Mouse (Mus musculus) A20 (cell line): ENCODE results near the gene Prex1.

ENCODE experiments used
- DNase-seq: peaks from one replicate; pipeline ENCODE4 v3.0.0-alpha.2; 2011; ENCODE audit warnings: low read depth, low spot score

The Prex1 gene

DNA sequence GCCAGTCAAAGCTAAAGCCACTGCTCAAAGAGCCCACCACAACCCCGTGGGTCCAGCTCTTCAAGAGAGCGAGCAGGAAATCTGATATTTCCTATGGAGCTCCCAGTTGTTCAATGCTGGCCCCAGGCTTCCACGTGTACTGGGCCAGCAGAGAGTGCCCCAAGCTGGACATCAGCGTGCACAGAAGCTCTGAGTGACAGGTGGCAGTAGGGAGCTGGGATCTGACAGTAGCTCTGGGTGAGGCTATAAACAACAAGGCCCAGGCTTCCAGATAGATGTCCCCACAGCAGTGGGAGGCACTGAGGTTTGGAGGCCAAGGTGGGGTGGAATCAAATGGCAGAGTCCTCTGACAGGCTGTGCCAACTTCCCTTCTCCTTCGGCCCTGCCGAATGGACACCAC, 107.6 kb downstream of the Prex1 start:
- DNase-seq = no peak

DNA sequence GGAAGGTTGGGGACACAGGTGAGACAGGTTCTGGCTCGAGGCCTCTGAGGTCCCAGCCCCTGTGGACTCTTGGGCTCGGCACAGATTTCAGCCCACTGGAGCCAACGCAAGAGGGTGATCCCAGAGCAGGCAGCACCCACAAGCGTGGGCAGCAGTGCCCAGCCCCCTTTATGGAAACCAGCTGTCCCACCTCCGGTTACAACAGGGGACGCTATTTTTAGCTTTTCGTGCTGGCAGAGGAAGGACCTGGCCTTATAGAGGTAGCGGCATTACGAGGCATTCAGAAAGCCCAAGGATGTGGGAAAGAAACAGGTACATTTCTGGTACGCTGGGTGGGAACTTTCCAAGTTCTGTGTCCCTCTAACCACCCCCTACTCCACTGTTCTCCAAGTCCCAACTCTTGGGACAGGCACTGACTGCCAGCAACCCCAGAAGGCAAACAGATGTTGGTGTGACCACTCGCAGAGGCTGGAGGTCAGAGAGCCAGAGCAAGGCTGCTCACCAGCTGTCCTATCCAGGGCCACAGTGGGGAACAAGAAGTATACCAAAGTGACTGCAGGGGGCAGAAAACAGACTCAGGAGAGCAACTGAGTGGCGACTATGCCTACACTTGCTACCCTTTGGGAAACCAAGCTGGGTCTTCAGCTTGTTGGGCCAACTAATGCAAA, 108.3 kb downstream of the Prex1 start:
- no peak for DNase-seq

DNA sequence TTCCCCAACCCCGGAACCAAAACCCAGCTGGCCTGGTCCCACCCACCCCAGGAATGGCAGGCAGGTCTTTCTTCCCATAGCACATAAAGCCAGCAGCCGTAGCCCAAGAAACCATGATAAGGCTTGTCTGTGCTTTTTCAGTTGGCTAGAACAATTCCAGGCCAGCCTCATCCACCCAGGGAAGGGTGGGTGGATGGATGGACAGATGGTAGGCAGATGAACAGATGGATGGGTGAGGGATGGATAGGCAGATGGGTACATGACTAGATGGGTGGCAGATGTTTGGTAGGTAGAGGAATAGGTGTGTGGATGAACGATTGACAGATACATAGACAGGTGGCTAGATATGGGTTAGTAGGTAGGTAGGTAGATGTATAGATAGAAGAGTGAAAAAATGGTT, 110.7 kb downstream of the Prex1 start:
- DNase-seq = no peak

DNA sequence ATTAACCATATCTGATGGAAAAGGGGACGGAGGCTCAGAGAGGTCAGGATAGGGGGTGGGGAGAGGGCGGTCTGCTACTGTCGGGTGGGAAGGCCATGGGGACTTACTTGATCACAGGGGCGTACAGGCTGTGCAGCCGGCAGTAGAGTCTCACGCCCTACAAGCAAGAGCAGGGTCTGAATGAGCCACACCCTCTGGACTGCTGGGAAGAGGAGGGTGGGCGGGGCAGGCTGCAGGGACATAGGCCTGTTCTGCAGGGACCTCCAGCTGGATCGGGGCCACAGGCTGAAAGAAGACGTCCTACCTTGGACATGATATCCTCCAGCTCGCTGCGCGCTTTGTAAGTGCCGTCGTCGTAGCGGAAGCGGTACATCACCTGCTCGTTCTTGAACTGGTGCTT, 112.2 kb downstream of the Prex1 start:
- no peak for DNase-seq

DNA sequence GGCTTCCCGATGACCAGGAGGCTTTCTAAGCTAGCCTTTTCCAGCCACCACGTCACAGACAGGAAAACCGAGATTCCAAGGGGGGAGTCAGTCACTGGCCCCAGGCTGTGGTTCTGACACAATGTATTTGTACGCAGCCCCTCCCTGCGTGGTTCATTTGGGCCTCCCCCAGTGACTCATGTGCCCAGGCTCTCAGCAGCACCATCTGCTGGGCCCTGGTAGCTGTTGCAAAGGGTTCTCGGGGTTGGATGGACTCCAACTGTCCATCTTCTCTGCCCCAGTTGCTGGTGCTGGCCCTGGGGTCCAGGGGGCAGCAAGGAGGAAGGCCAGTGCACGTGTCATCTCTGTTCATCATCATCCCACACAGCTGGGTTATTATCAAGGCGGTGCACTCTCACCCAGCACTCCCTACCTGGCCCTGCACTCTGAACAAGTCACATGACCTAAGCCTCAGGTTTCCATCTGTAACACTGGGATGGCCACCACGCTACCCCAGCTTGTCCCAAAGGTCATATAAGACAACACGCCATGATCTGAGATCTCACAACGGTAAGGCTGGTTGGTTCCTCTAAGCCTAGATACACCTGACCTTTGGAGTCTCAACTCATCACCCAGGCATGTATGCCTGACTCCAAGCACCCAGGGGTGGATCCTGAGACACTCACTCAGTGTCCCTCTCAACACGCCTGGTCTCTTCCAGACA, 115.0 kb downstream of the Prex1 start:
- DNase-seq = no peak

DNA sequence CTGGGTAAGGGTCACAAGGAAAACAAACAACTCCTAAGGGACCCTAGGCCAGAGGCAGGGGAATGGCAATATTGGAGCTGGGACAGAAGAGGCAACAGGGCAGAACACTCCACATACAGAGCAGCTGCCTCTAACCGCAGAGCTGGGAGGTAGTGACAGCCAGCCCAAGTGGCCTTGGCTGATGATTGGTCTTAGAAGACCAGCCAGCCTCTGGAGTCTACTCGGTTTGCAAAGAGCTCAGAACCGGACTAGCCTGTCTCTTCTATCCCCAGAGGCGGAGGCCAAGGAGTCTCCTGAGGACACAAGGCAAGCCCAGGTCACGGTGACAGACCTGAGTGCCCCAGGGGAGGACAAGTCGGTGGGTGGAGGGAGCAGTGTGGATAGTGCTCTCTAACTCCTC, 115.9 kb downstream of the Prex1 start:
- no peak for DNase-seq

DNA sequence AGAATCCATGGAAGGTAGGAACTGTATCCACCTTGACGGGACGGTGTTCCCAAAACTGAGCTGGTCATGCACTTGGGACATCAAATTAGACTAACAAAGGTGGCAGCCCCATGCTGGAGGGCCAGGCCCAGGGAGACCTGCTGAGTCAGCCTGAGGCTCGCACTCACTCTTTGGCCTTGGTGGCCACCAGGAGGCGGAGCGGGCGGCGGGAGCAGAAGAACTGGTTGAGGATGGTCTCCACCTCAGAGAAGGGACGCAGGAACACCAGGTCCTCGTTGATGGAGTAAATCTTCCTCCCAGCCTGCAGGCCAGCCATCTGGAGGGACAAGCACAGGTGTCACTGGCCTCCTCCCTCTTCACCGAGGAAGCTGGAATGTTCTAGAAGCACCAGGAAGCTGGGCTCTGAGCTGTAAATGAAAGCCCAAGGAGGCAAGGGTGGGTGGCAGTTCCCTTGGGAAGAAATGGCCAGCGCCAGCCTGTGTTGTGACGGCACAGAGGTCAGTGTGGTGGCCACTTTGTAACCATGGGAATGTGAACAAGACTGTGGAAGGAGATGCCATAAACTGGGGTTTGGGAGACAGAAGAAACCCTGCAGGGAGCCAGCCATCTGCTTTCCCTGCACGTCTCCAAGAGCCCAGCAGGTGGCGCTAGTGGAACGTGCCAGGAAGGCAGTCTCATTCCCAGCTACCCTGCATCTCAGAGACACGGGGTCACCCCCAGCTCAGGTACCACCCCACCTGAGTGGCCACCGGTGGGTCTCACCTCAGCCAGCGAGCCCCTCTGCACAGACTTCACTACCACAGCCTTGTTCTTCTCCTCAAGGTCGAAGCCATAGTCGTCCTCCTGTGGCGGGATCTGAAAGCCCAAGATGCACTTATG, 121.4 kb downstream of the Prex1 start:
- DNase-seq = peak; percentile 59

DNA sequence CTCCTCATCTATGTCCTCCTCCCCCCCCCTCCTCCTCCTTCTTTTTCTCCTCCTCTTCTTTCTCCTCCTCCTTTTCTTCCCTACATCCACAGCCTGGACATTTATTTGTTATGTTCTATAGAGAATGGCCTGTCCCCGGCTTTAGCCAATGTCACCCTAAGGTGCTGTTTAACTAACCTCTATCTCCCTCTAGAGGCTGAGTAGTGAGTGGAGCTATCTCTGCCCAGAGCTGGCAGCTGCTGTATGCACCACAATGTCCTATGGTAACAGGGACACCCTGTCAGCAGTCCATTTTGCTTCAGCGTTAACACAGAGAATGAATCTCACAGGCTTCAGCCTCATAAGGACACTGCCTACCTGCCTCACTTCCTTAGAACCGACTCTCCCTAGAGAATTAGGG, 129.1 kb downstream of the Prex1 start:
- DNase-seq = peak; percentile 18

DNA sequence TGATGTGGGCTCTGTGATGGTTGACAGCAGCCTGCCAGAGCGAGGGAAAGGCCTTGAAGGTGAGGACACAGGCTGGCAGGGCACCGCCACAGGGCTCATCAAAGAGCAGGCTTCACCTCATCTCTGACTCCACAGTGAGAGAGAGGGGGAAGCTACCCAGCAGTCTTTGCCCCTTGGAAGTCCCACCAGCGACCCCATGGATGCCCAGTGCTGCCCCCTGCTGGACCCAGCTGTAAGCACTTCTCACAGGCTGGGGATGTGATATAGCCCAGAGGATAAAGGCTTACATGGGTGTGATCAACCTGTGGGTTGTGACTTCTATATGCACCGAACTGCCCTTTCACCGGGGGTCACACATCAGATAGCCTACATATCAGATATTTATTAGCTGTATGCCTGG, 130.3 kb downstream of the Prex1 start:
- DNase-seq = peak; percentile 11

DNA sequence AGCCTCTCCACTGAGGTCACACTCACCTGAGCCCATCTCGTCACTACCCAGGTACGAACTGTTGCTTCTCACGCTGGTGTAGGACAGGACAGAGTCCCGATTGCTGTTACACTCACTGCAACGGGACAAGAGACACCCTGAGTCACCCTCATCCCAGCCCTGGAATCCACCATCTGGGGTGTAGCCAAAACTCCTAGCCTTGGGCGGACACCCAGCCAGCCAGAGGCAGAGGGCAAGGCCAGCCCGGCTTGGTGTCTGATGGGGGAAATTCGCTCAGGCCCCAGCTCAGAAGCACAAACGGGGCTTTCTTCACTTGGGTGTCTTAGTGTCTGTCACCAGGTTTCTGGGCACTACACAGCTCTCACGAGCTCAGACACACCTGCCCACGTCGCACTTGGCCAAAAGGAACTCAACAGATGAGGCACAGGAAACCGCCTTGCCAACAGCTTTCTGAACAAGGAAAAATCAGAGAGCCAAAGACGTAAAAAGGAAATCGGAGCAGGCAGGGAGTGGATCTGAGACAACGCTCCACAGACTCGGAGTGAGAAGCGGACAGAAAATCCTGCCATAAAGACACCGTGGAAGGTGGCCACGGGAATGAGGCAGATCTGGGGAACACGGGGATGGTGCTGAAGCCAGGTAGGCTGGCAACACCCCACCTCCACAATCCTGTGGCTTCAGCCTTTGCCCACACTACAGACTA, 131.6 kb downstream of the Prex1 start:
- no peak for DNase-seq

DNA sequence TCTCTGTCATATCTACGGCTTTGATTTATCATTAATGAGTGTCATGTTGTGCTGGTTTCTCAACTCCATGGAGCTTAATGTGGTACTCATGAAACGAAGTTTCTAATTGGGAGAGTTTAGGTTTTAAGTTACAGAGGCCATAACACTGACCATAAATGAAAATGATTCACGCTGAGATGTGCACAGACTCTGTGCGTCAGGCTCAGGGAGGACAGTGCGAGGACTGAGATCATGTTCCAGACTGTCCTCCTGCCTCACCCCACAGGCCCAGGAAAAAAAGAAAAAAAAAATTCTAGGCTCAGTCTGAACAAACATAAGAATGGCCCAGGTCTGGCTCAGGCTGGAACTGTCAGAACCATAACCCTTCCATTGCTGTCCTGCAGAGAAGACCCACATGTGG, 133.8 kb downstream of the Prex1 start:
- DNase-seq = no peak

DNA sequence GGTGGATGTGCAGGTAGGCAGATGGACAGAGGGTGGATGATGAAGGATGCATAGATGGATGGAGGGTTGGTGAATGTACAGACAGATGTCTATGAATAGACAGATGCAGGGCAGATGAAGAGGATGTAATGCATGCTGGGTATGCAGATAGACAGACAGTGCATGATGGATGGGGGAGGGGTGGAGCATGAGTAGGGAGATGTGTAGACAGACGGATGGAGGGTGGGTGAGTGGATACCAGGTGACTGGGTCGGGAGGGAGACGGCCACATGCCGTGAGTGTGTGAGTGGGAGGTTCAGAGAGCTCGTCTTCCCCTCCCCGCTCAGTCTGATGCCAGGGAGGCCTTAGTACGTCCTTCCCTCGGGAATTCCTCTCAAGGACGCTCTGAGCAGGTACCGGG, 134.3 kb downstream of the Prex1 start:
- no peak for DNase-seq

DNA sequence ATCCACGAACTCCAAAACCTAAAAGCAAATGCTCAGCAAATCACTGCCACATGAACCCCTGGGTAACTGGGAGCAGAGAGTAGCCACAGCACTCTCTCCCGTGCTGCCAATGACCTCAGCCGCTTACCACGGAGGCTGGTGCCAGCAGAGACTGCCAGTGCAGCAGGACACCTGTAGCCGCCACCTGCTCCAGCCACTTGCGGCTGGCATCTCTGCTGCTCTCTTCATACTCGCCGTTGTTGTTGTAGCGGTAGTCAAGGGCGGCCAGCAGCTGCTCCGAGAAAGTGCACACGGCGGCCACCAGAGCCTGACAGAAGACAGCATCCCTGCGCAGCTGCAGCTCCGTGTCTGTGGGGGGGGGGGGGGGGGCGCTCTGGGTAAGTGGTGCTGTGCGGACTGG, 138.2 kb downstream of the Prex1 start:
- DNase-seq = peak; percentile 19

DNA sequence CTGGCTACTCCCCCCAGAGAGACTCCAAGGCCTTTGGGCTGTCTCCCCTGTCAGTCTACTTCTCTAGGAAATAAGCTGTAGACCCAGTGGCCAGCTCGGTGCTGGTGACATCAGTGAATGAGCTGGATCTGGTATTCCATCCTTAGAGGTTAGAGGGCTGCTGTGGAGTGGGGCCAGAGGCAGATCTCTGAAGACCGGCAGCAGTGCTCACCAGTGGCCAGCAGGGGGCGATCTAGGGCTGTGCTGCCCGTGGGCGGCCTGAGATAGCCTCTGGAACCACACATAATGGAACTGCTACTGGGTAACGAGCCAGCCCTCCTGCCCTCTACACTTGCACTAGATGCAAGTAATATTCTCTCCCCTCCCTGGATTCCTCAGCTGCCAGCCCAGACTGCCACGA, 138.7 kb downstream of the Prex1 start:
- DNase-seq = peak; percentile 61

DNA sequence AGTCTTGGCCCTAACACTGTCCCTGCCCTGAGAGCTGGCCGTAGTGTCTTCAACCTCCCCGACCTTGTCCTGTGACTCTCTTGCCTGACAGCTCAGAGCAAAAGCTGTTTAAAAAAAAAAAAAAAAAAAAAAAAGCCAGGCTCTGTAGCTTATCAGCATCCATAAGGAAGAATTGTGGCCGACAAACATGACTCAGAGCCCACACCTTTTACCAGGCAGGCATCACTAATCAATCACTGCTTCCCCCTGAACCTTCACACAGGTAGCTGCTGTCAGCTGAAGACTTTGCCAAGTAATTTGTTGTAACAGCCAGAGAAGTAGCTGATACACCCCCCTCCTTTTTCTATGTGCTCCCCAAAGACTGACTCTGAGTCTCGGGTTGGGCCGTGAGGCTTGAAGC, 140.0 kb downstream of the Prex1 start:
- DNase-seq = no peak

DNA sequence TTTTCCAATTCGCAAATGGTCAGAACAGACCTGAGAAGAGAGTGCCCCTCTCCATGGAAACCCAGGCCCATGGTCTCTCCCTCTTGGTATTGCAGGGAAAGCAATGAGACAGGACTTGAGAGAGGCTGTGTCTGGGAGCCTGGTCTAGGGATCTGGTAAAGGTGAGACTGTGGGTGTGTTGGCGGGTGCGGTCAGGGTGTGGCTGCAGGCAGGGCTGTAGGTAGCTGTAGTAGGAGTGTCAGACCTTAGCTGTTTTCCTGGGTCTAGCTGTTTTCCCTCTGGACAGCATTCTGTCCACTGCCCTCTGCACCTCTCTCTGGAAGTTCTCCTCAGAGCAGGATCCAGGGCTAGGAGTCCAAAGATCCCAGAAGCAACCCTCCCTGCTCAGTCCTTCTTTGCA, 141.3 kb downstream of the Prex1 start:
- DNase-seq = no peak

DNA sequence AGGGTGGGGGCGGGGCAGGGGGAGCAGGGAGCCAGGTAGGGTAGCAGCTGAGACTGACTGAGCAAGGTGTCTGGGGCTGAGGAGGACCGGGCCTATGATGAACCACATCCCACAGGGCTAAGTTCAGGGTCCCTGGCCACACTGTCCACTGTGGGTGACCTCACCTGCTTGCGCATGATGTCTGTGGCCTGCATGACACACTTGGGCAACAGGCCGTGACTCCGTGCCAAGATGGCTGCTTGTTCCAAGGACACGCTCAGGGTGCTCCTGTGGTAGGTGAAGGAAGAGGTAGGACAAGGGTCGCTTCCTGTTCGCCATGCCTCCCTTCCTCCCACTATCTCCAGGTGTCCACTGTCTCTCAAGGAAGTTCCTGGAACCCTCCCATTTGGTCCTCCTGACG, 144.4 kb downstream of the Prex1 start:
- DNase-seq = no peak

DNA sequence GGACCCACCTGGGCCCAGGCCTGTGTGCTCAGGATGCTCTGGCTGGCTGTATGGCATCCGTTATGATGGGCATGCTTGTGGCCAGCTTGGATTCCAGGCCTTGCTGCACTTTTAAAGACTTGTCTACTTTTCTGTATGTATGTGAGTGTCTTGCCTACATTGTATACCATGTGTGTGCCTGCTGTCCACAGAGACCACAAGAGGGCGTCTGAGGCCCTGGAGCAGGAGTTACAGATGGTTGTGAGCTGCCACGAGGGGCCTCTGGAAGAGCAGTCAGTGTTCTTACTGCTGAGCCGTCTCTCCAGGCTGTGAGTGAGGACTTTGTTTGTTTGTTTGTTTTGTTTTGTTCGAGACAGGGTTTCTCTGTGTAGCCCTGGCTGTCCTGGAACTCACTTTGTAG, 148.1 kb downstream of the Prex1 start:
- peak; percentile 40 for DNase-seq

DNA sequence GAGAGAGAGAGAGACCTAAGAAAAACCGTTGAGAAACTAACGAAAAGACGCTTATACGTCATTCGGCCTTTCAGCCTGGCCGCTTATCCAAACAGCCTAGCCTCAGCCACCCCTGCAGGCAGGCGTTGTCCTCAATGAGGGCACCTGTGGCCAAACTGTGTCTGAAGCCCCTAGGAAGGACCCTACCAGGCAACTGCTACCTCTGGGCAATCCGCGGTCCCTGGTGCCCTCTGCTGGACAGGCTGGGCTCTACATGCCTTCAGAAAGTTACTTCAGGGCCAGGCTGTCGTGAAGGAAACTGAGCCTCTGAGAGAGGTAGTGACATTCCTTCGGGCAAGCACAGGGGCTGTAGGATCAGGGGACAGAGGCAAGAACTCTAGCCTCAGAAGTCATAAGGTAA, 149.2 kb downstream of the Prex1 start:
- peak; percentile 64 for DNase-seq

DNA sequence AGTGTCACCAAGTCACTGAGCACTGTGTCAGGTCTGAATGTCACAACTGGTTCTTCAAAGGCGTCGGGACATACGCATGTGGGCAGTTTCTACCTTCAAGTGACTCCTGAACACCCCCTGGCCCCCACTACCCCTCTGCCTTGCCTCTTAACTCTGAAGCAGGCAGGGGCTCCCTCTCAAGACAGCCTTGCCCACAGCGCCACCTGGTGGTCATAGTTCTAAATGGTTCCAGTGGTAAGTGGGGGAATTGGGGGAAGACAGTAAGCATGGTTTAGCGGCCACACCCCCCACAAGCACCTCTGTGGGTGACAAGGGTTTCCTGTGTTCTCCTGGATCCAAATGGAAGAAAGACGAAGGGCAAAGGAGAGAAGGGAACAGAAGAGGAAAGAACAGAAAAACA, 149.7 kb downstream of the Prex1 start:
- DNase-seq = peak; percentile 79

DNA sequence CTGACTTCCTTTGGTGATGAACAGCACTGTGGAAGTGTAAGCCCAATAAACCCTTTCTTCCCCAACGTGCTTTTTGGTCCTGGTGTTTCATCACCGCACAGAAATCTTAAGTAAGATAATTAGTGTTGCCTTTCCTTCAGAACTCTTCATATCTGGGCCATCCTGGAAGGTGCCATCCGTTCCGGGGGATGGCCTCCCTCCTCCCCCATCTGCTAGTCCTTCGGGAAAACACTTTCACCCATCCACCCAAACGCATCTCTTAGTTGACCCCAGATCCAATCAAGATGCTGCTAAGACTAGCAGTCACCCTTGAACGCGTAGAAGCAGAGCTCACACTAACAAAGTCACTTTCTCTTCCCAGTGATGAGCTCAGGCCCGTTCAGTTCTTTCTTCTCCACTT, 150.6 kb downstream of the Prex1 start:
- DNase-seq = no peak

DNA sequence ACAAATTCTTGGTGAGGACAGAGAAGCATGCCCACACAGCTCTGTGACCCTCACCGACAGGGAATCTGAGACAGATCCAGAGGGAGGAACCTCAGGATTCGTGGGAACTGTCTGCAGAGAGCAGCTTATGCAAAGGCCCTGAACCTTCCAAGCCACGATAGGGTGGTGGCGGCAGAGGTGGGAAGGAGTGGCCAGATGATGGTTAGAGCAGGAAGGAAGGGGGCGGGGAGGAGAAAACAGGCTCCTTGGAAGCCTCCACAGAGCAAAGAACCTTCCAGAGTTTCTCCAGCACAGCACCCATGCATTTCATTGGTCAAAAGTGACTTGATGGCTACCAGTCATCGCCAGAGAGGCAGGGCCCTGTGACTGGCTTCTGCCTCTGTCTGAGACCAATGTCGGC, 151.9 kb downstream of the Prex1 start:
- no peak for DNase-seq
